Mouse (Mus musculus): ENCODE results near the gene Rhbdd1.

GRCm38 (mm10) chr1:82358871-82359647, 42.8 kb downstream of the Rhbdd1 start:
- no peak for TF ChIP-seq EP300 (IDR thresholded peaks at IDR 0.05; ENCODE audit: low read depth)
- TF ChIP-seq CTCF (IDR thresholded peaks at IDR 0.05; ENCODE audit: low read depth): no peak
